Mouse (Mus musculus): ENCODE data around the gene Col25a1. TPM values are rescaled to one million over a fixed set of nuclear protein-coding genes. Genes with fewer than 3 reads are reported as not detected.

The Col25a1 gene
- total RNA-seq, 2 experiments from 2014 or later, result 0.29 to 0.31 TPM

DNA sequence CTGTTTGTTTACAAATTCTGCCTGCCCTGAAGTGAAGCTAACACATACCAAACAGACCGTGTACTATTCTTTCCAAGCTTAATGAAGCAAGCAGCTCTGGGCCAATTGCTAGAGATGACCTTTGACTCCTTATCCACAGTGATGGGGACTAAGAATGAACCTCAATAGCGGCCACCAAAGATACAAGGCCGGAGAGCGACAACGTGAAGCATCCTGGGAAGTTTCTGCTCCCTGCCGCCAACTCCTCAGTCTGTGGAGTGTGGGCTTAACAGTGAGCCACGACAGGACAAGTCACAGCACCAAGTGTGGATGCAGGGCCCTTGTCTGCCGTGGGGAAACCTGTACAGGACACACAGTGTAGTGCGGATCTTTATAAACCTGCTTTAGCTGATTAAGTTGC lies 247.3 kb downstream of the Col25a1 start:
- no peak for DNase-seq

DNA sequence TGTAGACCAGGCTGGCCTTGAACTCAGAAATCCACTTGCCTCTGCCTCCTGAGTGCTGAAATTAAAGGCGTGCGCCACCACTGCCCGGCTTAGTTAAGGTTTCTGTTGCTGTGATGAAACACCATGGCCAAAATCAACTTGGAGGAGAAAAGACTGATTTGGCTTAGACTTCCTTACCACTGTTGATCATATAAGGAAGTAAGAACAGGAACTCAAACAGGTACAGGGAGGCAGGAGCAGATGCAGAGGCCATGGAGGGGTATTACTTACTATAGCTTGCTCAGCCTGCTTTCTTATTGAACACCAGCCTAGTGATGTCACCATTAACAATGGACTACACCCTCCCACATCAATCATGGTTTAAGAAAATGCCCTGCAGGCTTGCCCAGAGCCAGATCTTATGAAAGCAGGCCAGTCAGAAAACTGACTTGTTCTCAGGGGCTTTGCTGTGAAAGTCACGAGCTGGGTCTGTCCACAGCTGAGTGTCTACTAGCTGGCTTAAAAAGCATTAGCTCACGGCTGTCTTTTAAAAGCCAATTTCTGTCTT lies 249.1 kb downstream of the Col25a1 start:
- DNase-seq, result no peak

DNA sequence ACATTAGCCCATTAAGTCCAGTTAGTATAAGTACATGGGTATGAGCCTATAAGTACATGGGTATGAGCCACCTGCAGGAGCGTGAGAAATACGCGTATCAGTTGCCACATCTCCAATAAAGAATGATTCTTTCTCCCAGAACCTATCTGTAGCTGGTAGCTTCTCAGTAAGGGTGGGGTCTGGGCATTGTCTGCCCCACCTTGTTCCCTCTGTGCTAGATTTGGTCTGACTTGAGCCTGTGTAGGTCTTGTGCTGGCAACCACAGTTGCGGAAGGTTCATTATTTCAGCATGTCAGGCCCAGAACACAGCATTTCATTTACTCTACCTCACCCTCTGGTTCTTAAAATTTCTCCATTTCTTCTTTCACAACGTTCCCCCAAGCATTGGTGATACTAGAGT lies 250.4 kb downstream of the Col25a1 start:
- no peak for DNase-seq

DNA sequence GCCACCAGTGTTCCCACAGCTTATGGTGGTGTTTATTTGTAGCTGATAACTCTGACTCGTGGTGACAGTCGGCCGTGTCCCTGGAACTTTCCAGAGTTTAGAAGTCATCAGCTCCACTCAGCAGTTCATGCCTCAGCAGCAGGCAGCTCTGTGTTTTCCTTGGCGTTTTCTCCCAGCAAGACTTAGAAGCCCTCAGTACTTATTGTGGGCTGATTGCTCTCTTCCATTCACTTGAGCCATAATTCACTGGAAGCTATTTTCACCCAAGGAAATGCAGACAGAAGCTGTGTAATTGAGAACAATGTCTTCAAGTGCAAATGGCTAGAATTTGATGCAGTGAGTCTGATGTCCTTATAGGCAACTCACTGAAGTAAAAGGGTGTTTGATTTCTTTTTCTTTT lies 254.6 kb downstream of the Col25a1 start:
- DNase-seq, result no peak

DNA sequence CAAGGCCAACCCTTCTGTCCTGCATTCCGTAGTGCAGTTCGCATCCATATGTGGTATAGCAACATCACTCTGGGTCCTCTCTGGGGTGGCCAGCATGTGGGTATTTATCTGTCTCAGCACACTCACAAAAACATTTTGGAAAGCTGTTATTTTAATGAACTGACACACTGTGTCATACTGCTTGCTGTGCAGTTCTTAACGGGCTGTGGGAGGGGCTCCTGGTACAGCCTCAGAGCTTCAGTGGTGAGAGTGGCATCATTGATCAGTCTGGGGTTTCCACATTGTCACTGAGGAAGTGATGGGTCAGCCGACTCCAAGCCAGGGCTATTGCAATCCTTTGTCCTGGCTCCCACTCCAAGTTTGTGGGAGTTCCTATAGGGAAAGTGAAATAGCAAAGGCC lies 255.9 kb downstream of the Col25a1 start:
- DNase-seq, result no peak

DNA sequence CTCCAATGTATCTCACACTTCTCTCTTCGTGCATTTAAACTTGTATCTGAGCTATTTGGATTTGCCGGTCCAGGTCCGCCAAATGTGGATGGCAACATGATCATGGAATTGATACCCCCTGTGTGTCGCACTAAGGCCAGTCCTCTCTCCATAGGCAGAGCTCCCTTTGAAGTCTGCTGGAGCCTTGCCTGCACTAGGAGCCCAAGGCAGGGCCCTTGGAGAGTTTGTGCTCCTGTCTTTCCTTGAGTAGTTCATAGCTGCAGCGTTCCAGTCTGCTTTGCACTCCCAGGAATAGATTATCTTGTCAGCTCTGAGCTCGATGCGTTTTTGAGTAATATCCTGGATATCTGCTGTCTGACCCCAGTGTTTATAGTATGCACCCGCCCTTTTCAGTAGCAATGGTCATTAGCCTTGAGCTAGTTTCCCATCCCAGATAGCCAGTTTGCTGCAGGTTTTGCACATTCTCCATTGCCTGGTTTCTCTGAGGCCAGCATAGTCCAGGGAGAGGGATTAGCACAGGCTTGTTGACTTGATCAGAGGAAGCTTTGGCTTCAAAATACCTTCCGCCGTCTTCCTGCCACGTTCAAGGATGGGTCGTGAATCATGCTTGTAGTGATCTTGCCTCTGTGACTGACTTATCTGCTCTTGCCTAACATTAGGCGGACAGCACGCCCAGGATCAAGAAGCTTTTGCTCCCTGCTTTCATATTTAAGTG lies 258.1 kb downstream of the Col25a1 start:
- no peak for DNase-seq

DNA sequence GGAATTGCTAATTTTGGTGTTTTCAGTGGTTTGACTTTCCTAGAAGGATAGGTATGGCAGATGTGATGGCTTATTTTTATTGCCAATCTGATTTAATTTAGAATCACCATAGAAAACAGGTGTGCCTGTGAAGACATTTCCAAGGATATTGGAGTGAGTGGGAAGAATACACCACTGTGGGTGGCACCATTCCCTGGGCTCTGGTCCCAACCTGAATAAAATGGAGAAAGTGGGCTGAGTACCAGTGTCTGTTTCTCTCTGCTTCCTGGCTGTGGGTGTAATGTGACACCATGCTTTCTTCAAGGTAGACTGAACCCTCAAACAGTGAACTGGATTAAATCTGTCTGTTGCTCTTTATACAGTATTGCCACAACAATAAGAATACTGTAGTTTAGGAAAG lies 265.3 kb downstream of the Col25a1 start:
- DNase-seq, result no peak

DNA sequence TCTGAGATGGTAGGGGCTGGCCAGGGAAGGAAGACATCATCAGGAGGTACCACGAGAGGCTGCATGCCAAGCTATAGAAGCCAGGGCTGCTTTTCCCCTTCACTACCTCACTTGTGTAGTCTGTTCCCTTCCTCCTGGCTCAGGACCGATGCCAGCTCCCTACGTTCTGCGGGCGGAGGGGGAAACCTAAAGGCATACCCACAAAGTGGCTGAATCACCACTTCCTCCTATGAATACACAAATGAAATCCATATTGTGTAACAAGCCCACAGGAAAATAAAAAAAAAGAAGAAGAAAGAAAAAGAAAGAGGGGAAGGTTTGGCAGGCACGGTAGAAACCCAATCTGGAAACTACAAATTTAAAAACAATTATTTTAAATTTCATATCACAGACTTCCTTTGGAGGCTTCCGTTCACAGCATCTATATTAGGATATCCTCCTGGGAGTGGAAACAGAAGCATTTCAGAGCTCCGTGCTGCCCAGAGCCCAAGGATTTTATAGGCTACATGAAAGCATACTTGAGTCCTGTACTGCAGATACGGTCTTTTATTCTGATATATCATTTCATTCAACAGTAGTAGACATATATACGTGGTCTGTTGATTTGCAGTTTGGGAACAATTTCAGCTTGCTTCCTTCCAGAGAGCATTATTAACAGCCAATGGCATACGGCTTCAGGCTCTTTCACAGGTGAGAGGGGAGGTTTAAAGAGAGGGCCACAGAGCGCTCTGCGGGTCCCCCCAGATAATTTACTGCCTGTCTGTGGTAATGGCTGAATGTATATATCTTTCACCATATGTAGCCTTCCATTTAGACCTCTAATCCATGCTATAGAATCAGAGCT lies 269.6 kb downstream of the Col25a1 start:
- DNase-seq, result no peak

DNA sequence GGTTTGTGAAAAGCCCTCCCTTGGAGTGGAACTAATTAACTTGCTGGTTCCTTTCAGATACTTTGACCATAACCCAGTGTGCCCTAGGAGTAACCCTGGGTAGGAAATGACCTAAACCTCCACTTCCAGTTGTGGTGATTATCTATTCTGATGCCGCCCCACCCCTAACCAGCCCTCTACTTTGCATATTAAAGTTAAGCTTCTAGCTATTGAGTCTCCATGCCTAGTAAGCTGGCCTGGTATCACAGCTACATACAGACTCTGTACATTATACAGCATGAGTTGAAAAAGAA lies 270.2 kb downstream of the Col25a1 start:
- DNase-seq, result no peak

DNA sequence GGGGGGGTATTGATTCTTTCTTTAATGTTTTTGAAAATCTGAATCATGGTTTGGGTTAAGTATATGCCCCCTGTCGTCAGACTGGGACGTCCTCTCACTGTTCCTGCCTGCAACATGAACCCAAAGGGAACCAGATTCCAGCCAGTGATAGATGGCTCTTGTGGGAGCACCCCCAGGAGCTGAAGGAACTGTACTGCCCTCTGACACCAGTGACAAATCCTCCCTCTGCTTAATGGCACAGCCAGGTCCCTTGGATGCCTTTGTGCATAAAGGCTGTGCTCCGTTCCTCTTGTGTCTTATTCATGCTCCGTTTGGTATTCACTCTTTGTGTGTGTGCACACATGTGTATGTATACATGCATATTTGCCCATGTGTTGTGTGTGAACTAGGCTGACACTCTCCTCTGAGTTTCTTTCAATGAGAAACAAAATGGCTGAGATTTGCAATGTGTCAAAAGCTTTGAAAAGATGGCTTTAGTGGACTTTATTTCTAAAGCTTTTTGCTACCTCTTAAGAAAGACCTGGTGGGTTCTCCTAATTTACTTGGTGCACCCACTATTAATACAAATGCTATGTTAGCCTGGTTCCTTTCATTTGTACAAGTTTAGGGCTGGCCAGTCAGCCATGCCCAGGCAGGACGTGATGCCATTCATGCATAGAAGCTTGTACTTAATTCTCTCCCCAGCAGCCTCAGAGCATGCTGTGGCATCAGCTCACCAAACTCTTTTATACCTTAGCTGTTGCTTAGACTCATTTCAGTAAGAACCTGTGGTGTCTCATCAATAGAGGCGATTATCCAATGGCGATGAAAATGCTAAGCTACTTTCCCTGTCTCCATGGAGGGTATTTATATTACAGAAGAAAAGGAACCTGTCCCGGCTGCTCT lies 273.5 kb downstream of the Col25a1 start:
- no peak for DNase-seq

DNA sequence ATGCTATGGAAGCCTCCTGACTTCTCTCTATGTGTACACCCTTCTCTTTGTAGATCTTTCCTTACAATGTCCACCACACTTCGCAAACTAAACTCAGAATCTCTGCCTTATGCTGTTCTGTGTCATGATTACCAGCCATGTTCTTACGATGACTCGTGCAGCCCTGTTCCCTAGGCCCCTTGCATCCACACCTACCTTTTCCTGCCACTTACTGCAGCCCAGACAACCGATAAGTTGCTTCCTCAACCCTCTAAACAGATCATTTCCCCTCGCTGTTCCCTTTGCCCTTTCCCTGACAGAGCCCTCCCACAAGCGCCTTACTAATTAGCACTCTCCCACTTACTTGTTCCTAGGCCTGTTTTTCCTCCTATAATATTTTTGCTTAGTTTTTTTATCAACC lies 275.9 kb downstream of the Col25a1 start:
- DNase-seq, result no peak

DNA sequence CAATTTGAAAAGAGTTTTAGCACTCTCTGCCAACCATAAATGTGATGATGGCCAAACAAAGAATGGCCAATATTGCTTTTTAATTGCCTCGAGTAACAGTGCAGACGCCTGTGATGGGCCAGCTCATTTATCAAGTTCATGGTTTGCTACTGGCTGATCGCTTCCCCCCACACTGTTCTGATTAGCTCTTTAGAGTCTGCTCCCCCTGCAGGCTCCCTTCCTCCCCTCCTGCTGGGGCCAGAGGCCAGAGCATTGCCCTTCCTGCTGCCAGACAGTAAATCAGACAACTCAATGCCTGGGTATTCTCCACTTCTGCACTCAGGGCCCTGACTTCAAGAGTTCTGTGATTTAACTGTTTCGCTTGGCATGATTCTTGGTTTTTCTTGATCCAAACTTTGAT lies 281.9 kb downstream of the Col25a1 start:
- no peak for DNase-seq

DNA sequence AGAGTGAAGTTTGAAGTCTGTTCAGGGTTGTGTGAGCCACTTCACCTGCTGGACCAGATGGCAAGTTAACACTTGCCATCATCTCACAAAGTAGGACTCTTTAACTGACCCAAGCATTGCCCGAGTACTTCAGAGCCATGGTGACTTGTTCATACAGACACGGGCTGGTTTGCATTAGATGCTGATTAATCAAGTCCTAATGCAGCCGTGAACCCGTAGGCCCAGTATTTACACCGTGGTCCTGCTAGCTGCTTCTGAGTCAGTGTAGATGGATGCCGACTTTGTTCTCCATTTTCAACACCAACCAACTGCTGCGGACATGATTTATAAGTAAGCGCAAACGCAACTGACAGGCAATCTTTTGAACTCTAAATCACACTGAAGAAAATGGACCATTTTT lies 287.6 kb downstream of the Col25a1 start:
- DNase-seq, result no peak

DNA sequence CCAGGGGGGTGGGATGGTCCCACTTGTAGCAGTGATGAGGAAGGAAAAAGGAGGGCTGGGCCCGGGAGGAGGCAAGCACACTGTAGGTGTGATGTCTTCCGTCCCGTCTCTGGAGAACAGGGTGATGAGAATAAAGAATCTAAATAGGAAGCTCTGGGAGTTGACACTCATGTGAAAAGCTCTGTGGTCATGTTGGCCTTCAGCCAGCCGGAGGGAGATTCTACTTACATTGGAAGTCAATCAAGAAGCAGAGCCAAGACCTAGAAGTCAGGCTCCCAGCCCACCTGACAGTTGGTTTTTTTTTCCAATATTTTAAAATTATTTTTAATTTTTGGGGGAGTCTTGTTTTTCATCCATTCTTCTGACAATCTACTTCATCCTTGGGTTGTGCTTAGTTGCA lies 297.5 kb downstream of the Col25a1 start:
- DNase-seq, result no peak

DNA sequence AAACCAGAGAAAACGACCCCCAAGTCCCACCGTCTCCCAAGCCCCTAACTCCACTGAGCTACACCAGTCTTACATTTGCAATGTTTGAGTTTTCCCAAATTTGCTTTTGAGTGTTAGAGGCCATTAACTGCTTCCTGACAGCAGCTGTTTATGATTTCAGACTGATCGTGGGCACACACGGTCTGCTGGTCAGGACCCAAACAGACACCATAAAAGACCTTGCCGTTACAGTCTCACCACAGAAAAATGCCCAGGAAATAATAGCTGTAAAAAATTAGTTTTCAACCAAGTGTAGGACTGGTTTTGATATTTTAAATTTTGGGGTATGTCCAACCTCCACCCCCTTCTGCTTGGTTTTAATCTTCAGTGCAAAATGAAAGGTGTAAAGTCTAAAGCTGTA lies 298.8 kb downstream of the Col25a1 start:
- DNase-seq, result no peak

DNA sequence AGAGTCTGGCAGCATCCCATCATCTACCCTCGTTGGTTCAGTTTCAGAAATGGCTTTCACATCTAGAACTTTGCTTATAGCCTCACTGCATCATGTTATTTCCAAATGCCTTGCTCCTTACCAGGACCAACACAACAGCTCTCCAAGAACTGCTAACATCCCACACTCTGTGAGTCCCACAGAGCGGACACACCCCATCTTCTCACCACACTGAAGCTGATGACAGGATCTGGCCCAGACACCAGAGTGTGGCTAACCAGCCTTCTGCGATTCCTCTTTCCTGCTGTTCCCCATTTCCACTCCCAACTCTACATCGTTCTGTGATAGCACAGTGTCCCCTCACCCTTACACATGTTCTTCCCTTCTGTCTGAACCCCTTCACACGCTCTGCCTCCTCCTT lies 301.5 kb downstream of the Col25a1 start:
- no peak for DNase-seq

DNA sequence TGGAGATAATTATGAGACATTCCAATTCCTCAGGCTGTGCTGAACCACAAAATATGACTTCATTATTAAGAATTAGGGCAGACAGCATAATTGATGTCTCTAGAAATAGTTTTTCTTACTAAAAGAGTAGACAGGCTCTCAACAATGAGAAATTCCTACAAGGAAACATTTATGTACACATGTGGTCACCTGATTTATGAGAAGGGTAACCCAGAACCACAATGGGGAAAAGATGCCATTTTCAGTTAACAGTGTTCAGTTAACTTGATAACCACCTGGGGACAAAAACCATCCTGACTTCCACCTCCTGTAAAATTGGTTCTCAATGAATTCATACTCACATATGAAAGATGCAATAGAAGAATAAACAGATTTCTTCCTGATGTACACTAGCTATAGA lies 305.7 kb downstream of the Col25a1 start:
- no peak for DNase-seq

DNA sequence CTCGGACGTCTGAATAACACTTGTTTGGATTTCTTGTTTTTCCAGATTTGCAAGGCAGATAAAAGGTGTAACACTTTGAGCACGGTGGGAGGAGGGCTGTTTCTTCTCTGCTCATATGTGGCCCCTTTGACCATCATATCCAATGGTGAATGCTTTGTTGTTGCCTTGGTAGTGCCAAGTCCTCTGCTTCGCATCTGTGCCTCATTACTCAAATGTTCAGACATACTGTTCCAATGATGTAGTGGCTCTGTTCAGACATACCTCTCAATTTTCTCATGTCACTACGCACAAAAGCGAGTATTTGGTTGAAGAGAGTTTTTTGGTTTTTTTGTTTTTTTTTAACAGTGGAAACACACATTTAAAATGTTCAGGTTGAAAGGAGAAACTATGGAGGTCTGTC lies 308.5 kb downstream of the Col25a1 start:
- DNase-seq, result no peak

DNA sequence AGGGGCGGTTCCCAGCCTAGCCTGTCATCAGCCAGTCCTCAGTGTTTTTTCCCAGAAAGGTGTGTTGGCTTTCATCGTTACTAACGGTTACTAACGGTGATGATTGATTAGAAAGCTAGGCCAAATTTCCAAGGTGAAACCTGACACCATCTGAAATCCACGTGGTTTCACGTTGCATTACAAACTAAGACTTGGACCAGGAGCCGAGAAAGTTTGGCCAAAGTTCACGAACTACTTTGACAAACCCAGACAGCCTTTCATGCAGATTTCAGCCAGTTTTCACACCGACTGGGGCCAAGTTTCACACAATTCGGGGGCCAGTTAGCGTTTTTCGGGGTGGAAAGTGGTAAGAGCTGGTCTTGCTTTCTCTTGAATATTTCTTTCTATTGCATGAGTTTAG lies 309.4 kb downstream of the Col25a1 start:
- no peak for DNase-seq

DNA sequence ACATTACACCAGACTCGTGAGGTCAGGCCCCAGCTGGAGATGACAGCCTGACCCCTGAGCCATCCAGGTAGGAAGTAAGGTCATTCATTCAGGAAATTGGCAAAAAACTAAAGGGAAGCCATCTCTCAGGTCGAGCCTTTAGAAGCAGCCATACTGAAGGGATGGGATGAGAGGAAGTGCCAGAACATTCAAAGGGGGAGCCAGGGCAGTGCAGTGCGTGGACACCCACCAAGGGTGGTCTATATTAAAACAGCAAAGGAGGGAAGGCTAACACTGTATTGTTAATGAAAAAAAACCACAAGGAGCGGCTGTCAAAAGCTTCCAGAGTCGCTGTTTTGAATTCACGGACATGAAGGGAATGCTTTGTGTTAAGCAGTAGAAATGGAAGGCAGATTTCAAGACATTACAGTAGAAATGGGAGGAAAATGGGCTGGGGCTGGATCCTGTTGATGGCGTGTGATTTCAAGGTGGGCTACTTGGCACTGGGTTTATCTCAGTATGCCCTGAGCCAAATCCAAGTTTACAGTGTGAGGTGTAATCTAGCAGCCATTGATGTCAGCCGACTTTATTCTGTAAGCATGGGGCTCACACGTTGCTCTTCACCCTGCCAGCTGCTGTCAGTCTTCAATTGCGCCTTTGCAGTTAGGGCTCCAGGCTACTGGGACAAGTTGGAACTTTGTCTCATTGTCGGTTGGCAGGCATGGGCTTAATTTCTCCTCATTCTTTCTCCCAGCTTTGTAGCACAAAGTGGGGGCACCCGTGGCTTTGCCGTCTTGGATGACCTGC lies 312.7 kb downstream of the Col25a1 start:
- DNase-seq, result no peak

DNA sequence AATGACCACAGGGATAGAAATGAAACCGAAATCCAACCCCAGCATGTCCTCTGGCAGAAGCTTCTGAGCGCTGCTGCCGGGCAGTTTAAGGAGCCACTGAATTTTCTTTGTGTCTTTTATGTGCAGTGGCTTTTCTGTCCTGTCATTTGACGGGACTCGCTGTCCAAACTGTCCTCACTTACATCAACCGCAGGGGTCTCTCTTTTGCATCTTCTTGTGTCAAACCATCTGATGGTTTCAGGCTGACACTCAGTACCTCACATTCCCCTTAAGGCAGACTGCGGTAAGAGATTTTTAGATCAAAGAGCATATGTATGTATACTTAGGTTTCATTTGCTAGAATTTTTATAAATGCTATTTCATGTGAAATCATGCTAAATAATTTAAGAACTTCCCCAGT lies 318.6 kb downstream of the Col25a1 start:
- no peak for DNase-seq

DNA sequence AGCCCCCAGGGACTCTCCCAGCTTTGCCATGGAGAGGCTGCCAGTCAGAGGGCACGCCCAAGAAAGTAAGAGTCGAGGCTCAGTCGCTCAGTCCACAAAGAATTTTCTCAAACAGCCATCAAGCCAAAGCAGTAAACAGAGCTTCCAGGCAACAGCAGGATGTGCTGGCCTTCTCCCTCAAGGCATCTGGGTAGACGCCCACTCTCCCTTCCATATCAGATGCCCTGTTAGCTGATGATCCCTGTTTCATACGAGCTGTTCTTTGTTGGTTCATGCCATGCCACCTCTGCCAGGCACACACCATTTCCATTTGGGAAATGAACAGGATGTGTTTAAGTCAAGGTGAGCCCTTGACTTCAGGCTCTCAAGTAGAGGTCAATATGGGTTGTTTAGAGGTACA lies 334.1 kb downstream of the Col25a1 start:
- no peak for DNase-seq
